Mouse (Mus musculus) kidney, adult 2 months (tissue): Measurements from ENCODE around the gene Afmid. TPM values are rescaled to one million over a fixed set of nuclear protein-coding genes. Genes with fewer than 3 reads are reported as not detected.

Experiments used
- DNase-seq: peaks from one replicate; pipeline ENCODE4 v3.0.0; 2021
- H3K27ac ChIP-seq: fragments of 200-500 bp; 2 replicates; pipeline ENCODE4 v1.5.1; 2012; ENCODE audit warnings: low read depth, low read length, control low read depth, inconsistent platforms; ENCODE audit not compliant: insufficient read depth
- H3K27me3 ChIP-seq: fragments of 200-500 bp; replicated peaks from 2 replicates; pipeline ENCODE4 v1.6.1; 2012; ENCODE audit warnings: mild to moderate bottlenecking, moderate library complexity, low read length, inconsistent platforms; ENCODE audit not compliant: control insufficient read depth, insufficient read depth
- H3K36me3 ChIP-seq: fragments of 200-500 bp; 2 replicates; pipeline ENCODE4 v1.6.1; 2012; ENCODE audit warnings: mild to moderate bottlenecking, moderate library complexity, low read length, inconsistent platforms; ENCODE audit not compliant: control insufficient read depth, insufficient read depth
- H3K4me1 ChIP-seq: fragments of 200-500 bp; 2 replicates; pipeline ENCODE4 v1.6.1; 2011; ENCODE audit warnings: low read length; ENCODE audit not compliant: control insufficient read depth, insufficient read depth
- H3K4me3 ChIP-seq: fragments of 200-500 bp; 2 replicates; pipeline ENCODE4 v1.5.1; 2011; ENCODE audit warnings: mild to moderate bottlenecking, low read depth, low read length, control low read depth; ENCODE audit not compliant: insufficient read depth
- CTCF ChIP-seq: fragments of 200-500 bp; conservative IDR thresholded peaks from 2 replicates; pipeline ENCODE4 v1.5.1; 2011; ENCODE audit warnings: low read depth, mild to moderate bottlenecking, control low read depth, low read length, moderate library complexity, mixed read lengths; ENCODE audit not compliant: insufficient read depth, insufficient read length
- POLR2A ChIP-seq: fragments of 200-500 bp; IDR thresholded peaks from one replicate; pipeline ENCODE4 v1.6.1; 2011; ENCODE audit warnings: low read depth, low read length, control low read depth
- WGBS: fragments of 180-500 bp; shearing (Covaris S2); methylation state at CpG from one replicate; pipeline ENCODE4 v1.1.7; 2018; 5-methylcytosine and 5-hydroxymethylcytosine counted together
- polyA plus RNA-seq: library from polyadenylated mRNA; depleted of rRNA; stranded (reverse); fragments of >200 nt; gene quantifications from 2 replicates; pipeline ENCODE4 v1.2.3, GENCODE M21; 2012

Gene Afmid
- polyA plus RNA-seq, 1 experiment, result 89.7 TPM

DNA sequence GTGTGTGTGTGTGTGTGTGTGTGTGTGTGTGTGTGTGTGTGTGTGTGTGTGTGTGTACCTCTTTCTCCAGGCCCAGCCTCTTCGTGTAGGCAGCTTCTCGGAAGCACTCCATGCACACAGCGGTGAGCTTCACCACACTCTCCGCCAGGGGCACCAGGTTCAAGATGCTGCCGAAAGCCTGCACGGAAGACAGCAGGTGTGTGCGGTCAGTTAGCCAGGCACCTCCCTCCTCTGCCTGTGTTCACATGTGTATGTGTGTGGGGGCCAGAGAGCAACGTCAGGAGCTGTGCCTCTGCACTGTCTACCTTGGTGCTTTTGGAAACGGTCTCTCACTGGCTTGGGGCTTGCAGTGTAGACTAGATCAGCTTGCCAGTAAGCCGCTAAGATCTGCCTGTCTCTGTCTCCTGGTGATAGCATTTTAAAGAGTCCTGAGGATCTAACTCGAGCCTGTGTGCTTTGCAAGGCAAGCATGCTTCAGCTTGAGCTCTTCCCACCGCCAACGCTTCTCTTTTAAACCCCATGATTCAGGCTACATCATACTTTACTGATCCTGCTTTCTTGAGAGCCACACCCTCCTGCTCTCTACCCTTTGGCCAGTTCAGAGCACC lies 9.2 kb upstream of the Afmid start:
- H3K4me1 ChIP-seq, result peaks cover under 1% of the 10 kb centered on the region; the same call in 1 of the 2 replicates
- no peak overlapping the region for H3K27ac ChIP-seq
- WGBS, result 85% methylated on average over 13 of the region's 13 CpGs
- no peak for DNase-seq
- no peak for TF ChIP-seq POLR2A
- no peak for TF ChIP-seq CTCF
- H3K36me3 ChIP-seq, result no peaks in the 10 kb centered on the region
- H3K4me3 ChIP-seq, result no peak overlapping the region
- H3K27me3 ChIP-seq, result no peaks in the 10 kb centered on the region

DNA sequence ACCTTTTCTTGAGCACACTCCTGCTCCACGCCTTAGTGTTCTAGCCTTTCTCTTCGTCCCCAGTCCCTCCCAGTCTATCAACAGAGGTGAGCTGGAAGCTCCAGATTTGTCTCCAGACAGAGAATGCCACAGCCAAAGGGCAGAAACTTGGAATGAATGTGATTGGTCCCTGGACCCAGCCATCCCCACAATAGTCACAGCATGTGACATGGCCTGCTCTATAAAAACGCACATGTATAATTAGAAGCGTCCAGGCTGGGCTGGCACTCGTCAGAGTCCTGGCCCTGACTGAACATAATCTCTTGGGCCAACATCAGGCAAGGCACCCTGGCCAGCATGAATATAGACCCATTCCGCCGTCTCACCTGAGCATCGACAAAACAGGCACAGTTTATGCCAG lies 6.6 kb upstream of the Afmid start:
- Histone ChIP-seq H3K36me3 (no peaks in the 10 kb centered on the region), H3K27me3 (no peaks in the 10 kb centered on the region), H3K4me1 (peaks cover under 1% of the 10 kb centered on the region; the same call in 1 of the 2 replicates), H3K4me3 (no peak overlapping the region), H3K27ac (no peak overlapping the region)
- TF ChIP-seq POLR2A (no peak), CTCF (no peak)
- 75% methylated on average over 8 of the region's 8 CpGs for WGBS
- DNase-seq, result no peak

DNA sequence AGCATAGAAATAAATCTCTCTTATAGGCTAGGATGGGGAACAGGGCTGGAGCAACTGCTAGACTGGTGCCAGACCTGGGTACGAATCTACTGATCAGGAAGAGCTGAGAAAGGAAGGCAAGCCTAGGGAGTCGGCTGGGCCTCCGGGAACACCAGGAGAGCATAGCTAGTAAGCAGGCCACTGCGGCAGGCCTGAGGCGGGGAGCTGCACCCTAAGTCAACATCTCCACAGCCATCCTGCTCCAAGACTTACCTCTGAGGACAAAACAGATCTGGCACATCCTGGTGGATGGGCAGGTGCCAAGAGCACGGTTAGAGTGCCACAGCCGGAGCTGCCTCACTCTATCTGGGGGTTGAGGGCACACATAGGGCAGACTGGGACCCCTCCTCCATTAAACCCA lies 5.6 kb upstream of the Afmid start:
- 90% methylated on average over 7 of the region's 7 CpGs for WGBS
- Histone ChIP-seq H3K4me1 (peaks cover 9% of the 10 kb centered on the region; the same call in 1 of the 2 replicates), H3K27ac (no peak overlapping the region), H3K27me3 (no peaks in the 10 kb centered on the region), H3K4me3 (no peak overlapping the region), H3K36me3 (no peaks in the 10 kb centered on the region)
- DNase-seq, result no peak
- TF ChIP-seq POLR2A (no peak), CTCF (no peak)

DNA sequence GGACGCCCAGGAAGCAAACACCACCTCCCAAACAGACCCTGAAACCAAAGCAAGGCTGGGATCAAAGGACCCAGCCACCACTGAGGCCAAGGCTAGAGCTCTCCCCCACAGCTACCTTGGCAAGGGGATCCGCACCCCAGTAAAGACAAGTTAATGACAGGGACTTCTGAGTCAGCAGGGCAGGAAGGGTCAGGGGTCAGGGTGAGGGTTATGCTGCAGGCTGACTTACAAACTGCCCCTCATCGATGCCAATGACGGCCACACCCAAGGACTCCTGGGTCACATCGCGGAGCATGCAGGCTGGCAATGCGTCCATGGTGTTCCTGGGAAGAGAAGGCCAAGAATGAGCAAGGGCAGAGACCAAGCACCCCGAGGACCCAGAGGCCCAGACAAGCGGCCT lies 3.9 kb upstream of the Afmid start:
- Histone ChIP-seq H3K27me3 (no peaks in the 10 kb centered on the region), H3K36me3 (no peaks in the 10 kb centered on the region), H3K4me1 (peaks cover 20% of the 10 kb centered on the region; the same call in 1 of the 2 replicates), H3K4me3 (no peak overlapping the region), H3K27ac (no peak overlapping the region)
- DNase-seq, result no peak
- TF ChIP-seq POLR2A (no peak), CTCF (no peak)
- 76% methylated on average over 9 of the region's 9 CpGs for WGBS

DNA sequence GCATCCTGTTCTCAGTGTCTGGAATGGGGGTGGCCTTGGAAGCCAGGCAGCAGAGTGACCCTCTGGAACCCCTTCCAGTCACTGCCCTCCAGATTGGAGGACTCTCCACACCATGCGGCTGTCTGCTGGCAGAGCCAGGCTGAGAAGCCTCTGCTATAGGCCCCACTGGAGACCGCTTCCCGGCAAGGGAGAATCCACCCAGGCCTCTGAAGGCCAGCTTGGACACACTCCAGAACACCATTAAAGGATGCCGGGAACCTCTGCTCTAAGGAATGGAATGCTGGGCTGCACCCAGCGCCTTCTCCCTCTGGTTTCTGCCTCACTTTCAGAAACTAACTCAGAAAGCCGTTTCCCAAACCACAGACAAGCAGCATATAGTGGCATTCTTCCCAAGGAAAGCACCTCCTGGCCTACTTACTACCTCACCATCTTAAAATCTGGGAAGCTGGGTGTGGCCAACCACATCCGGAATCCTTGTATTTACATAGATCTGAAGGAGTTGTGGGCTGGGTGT lies 2.9 kb upstream of the Afmid start:
- 43% methylated on average over 7 of the region's 7 CpGs for WGBS
- peak; percentile 50 for DNase-seq
- no peak for TF ChIP-seq CTCF
- TF ChIP-seq POLR2A, result no peak
- Histone ChIP-seq H3K4me1 (peaks cover 29% of the 10 kb centered on the region; the same call in 1 of the 2 replicates), H3K4me3 (no peak overlapping the region), H3K36me3 (no peaks in the 10 kb centered on the region), H3K27ac (no peak overlapping the region), H3K27me3 (no peaks in the 10 kb centered on the region)

DNA sequence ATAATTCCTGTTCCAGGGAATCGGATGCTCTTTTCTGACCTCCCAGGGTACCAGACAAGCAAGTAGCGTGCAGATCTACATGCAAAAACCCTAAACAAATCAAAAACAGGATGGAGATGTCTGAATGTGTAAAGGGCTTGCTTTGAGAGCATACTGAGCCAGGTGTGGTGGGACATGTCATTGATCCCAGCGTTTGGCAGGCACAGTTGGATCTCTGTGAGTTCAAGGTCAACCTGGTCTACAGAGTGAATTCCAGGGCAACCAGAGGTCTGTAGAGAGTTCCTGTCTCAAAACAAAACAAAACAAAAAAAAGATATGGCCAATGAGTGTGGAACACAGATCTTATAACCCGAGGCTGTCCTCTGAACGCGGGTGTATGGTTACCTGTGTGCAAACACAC lies 2.3 kb upstream of the Afmid start:
- H3K27ac ChIP-seq, result no peak overlapping the region
- no peak overlapping the region for H3K4me3 ChIP-seq
- WGBS, result 79% methylated on average over 6 of the region's 6 CpGs
- H3K36me3 ChIP-seq, result no peaks in the 10 kb centered on the region
- TF ChIP-seq POLR2A (no peak), CTCF (no peak)
- peaks cover 35% of the 10 kb centered on the region; the same call in 1 of the 2 replicates for H3K4me1 ChIP-seq
- H3K27me3 ChIP-seq, result no peaks in the 10 kb centered on the region
- DNase-seq, result no peak

DNA sequence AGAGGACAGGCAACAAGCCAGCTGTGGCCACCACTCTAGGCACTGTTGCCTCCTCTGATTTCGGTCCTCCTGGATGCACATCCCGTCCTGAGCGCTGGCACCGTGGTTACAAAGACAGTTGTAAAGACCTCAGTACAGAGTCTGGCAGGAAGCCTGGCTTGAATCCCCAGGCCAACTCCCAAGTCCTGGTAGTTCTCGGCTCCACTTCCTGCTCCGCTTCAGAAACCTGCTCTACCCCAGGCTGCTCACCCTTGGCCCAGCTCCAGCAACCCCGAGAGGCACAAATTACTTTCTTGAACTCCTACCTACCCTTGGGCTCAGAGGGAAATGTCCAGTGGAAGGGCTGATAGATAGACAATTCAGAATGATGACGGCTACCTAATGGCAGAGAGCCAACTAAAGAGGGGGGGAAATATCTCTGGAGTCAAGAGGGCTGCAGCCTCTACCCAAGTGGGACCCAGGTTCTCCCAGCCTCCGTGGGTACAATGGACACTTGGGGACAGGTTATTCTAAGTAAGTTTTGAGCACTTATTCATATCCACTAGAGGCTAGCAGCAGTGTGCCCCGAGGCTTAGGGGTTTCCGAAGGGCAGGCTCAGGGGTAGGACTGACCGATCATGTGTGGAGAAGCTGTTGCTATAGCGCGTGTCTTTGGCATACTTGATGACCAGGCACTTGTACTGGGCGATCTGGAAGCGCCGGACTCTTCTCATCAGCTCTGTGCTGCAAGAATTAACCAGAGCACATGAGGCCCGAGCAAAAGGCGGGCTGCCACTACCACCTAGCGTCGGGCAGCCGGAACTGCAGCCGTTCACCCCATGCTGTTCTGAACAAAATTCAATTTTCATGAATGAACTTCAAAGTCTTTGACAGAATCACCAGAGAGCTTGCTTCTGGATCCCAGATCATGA lies 1.4 kb upstream of the Afmid start:
- H3K4me1 ChIP-seq, result peaks cover 45% of the 10 kb centered on the region
- 2% methylated on average over 23 of the region's 23 CpGs for WGBS

More for the DNA sequence above, 1.4 kb upstream of the Afmid start:
- peak; percentile 89 for DNase-seq
- Histone ChIP-seq H3K36me3 (no peaks in the 10 kb centered on the region), H3K27me3 (no peaks in the 10 kb centered on the region), H3K4me3 (no peak overlapping the region), H3K27ac (no peak overlapping the region)
- TF ChIP-seq POLR2A, result no peak
- TF ChIP-seq CTCF, result peak; percentile 93
